Mouse (Mus musculus): ENCODE results near the gene Bdh2.

- TF ChIP-seq POLR2A (IDR thresholded peaks at IDR 0.05; ENCODE audit: extremely low read depth, insufficient read depth, low read length) (no peak), CTCF (IDR thresholded peaks at IDR 0.05; ENCODE audit: extremely low read depth, insufficient read depth, low read length) (no peak)
These were observed 33.8 kb downstream of the Bdh2 start for GRCm38 (mm10) chr3:135314811-135315210.
